Mouse (Mus musculus): ENCODE measurements around the gene Ush1c. TPM values are rescaled to one million over a fixed set of nuclear protein-coding genes. Genes with fewer than 3 reads are reported as not detected.

Gene Ush1c
- total and polyA plus RNA-seq, 3 experiments = not detected

DNA sequence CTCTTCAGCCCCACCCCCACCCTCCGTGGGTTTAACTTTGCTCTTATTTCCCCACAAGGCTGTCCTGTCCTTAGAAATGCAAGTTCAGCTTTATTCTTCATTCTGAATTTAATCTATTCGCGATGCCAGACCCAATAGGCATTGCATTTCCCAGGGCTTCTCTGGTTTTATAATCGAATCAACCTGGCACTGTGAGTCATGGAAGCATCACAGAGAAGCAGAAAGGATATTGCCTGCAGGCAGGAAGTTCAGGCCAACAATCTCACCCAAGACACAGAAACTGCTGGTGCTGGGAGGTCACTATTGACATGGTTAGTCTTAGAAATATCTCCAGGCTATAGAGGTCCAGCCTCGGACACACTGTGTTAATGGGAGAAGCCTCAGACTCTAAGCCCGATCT is 28.0 kb downstream of the Ush1c start:
- no peak overlapping the region for H3K9ac ChIP-seq (ENCODE audit: control insufficient read depth, low read depth, low read length, poor library complexity, severe bottlenecking)
- H3K36me3 ChIP-seq (ENCODE audit: control insufficient read depth in 1 of 2, insufficient read depth in 2 of 2, low read length in 2 of 2) = no peaks in the 10 kb centered on the region
- TF ChIP-seq TCF12 (IDR thresholded peaks at IDR 0.05; ENCODE audit: low read depth, low read length) = no peak
- no peaks in the 10 kb centered on the region for H3K27me3 ChIP-seq (ENCODE audit: control insufficient read depth in 1 of 2, insufficient read depth in 2 of 2, low read length in 2 of 2)
- no peaks in the 10 kb centered on the region for H3K9me3 ChIP-seq (replicated peaks; ENCODE audit: insufficient read depth, low read length)
- H3K79me2 ChIP-seq (ENCODE audit: control insufficient read depth, insufficient read depth, low read length, poor library complexity) = no peaks in the 10 kb centered on the region
- H3K4me3 ChIP-seq (ENCODE audit: control insufficient read depth in 1 of 2, insufficient read depth in 1 of 2, low read depth in 2 of 2, low read length in 2 of 2) = no peak overlapping the region
- H3K4me1 ChIP-seq (ENCODE audit: control insufficient read depth in 1 of 2, insufficient read depth in 2 of 2, low read length in 2 of 2) = no peaks in the 10 kb centered on the region
- no peak overlapping the region for H3K27ac ChIP-seq (ENCODE audit: control insufficient read depth, low read depth, low read length)
- no peak for DNase-seq (ENCODE audit: low read depth, low spot score)

- H3K27me3 ChIP-seq (ENCODE audit: control insufficient read depth in 1 of 2, insufficient read depth in 2 of 2, low read length in 2 of 2) = no peaks in the 10 kb centered on the region
- H3K27ac ChIP-seq (ENCODE audit: control insufficient read depth, low read depth, low read length) = no peak overlapping the region
- TF ChIP-seq TAL1 (IDR thresholded peaks at IDR 0.05; ENCODE audit: low read length) (no peak), ZNF384 (IDR thresholded peaks at IDR 0.05; ENCODE audit: low read depth, low read length) (no peak), MEF2A (IDR thresholded peaks at IDR 0.05; ENCODE audit: extremely low read depth, insufficient replicate concordance, low read depth, low read length, poor library complexity, severe bottlenecking) (no peak)
These were observed 30.2 kb downstream of the Ush1c start for GRCm38 (mm10) chr7:46208131-46208530.

GRCm38 (mm10) chr7:46204775-46205174 is 33.5 kb downstream of the Ush1c start:
- Histone ChIP-seq H3K79me2 (ENCODE audit: control insufficient read depth, insufficient read depth, low read length, poor library complexity) (no peaks in the 10 kb centered on the region), H3K4me3 (ENCODE audit: control insufficient read depth in 1 of 2, insufficient read depth in 1 of 2, low read depth in 2 of 2, low read length in 2 of 2) (no peak overlapping the region), H3K9me3 (replicated peaks; ENCODE audit: insufficient read depth, low read length) (no peaks in the 10 kb centered on the region), H3K27me3 (ENCODE audit: control insufficient read depth in 1 of 2, insufficient read depth in 2 of 2, low read length in 2 of 2) (no peaks in the 10 kb centered on the region), H3K27ac (ENCODE audit: control insufficient read depth, low read depth, low read length) (no peak overlapping the region), H3K9ac (ENCODE audit: control insufficient read depth, low read depth, low read length, poor library complexity, severe bottlenecking) (no peak overlapping the region), H3K36me3 (ENCODE audit: control insufficient read depth in 1 of 2, insufficient read depth in 2 of 2, low read length in 2 of 2) (no peaks in the 10 kb centered on the region), H3K4me1 (ENCODE audit: control insufficient read depth in 1 of 2, insufficient read depth in 2 of 2, low read length in 2 of 2) (no peaks in the 10 kb centered on the region)
- DNase-seq (ENCODE audit: low read depth, low spot score) = no peak
- no peak for TF ChIP-seq ZC3H11A (IDR thresholded peaks at IDR 0.05; ENCODE audit: low read depth, low read length)
- no peak for TF ChIP-seq MYC (IDR thresholded peaks at IDR 0.05; ENCODE audit: low read depth, low read length)
- no peak for TF ChIP-seq E2F4 (IDR thresholded peaks at IDR 0.05; ENCODE audit: borderline replicate concordance, low read depth, low read length)
- no peak for TF ChIP-seq NELFE (IDR thresholded peaks at IDR 0.05; ENCODE audit: low read depth, low read length)
- no peak for TF ChIP-seq TAL1 (IDR thresholded peaks at IDR 0.05; ENCODE audit: low read length)
- no peak for TF ChIP-seq CHD2 (IDR thresholded peaks at IDR 0.05; ENCODE audit: low read length)
- TF ChIP-seq SIN3A (IDR thresholded peaks at IDR 0.05; ENCODE audit: low read length) = no peak
- TF ChIP-seq CHD1 (IDR thresholded peaks at IDR 0.05; ENCODE audit: low read depth, low read length) = no peak
- no peak for TF ChIP-seq POLR2AphosphoS2 (IDR thresholded peaks at IDR 0.05; ENCODE audit: low read length)
- TF ChIP-seq KAT2A (conservative IDR thresholded peaks at IDR 0.05; ENCODE audit: low read depth, low read length) = no peak
- TF ChIP-seq USF2 (IDR thresholded peaks at IDR 0.05; ENCODE audit: borderline replicate concordance in 1 of 2, insufficient read depth in 1 of 2, low read depth in 1 of 2, low read length in 2 of 2) = no peak
- no peak for TF ChIP-seq RAD21 (IDR thresholded peaks at IDR 0.05; ENCODE audit: low read depth, low read length)
- no peak for TF ChIP-seq MAZ (IDR thresholded peaks at IDR 0.05; ENCODE audit: low read depth, low read length)
- no peak for TF ChIP-seq MYB (IDR thresholded peaks at IDR 0.05; ENCODE audit: low read depth, low read length)
- no peak for TF ChIP-seq MEF2A (IDR thresholded peaks at IDR 0.05; ENCODE audit: extremely low read depth, insufficient replicate concordance, low read depth, low read length, poor library complexity, severe bottlenecking)
- no peak for TF ChIP-seq GATA1 (IDR thresholded peaks at IDR 0.05; ENCODE audit: low read depth, low read length)

More at GRCm38 (mm10) chr7:46208131-46208530, 30.2 kb downstream of the Ush1c start:
- Histone ChIP-seq H3K36me3 (ENCODE audit: control insufficient read depth in 1 of 2, insufficient read depth in 2 of 2, low read length in 2 of 2) (no peaks in the 10 kb centered on the region), H3K4me3 (ENCODE audit: control insufficient read depth in 1 of 2, insufficient read depth in 1 of 2, low read depth in 2 of 2, low read length in 2 of 2) (no peak overlapping the region), H3K79me2 (ENCODE audit: control insufficient read depth, insufficient read depth, low read length, poor library complexity) (no peaks in the 10 kb centered on the region), H3K4me1 (ENCODE audit: control insufficient read depth in 1 of 2, insufficient read depth in 2 of 2, low read length in 2 of 2) (no peaks in the 10 kb centered on the region), H3K9me3 (replicated peaks; ENCODE audit: insufficient read depth, low read length) (no peaks in the 10 kb centered on the region), H3K9ac (ENCODE audit: control insufficient read depth, low read depth, low read length, poor library complexity, severe bottlenecking) (no peak overlapping the region)
- no peak for DNase-seq (ENCODE audit: low read depth, low spot score)
